Mouse (Mus musculus) ES-Bruce4 (cell line): ENCODE measurements around the gene Fgg.

Experiments
- CTCF ChIP-seq: IDR thresholded peaks from one replicate; pipeline ENCODE4 v1.8.1; 2011; ENCODE audit warnings: low read depth, low read length
- EP300 ChIP-seq: IDR thresholded peaks from 2 replicates; pipeline ENCODE4 v1.6.1; 2011; ENCODE audit warnings: low read depth, low read length; ENCODE audit not compliant: insufficient read depth
- POLR2A ChIP-seq: IDR thresholded peaks from one replicate; pipeline ENCODE4 v1.8.1; 2011; ENCODE audit warnings: low read length; ENCODE audit not compliant: insufficient read depth

DNA sequence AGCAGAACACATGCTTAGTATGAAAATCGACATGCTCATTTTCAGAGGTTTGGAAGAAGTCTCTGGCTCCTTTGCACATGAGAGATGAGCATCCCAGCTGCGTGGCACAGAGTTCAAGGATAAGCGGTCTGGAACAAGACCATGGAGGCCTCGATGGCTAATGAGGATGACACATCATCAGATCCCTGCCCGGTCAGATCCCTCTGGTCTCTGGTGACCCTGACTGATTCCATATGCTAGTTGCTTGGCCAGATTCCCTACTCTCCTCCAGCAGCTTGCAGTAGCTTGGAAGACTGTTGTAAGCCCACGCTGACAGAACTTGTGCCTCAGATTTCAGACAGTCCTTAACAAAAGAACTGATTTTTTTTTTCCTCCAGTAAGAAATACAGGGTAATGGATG, 26.7 kb upstream of the Fgg start:
- no peak for TF ChIP-seq CTCF
- TF ChIP-seq POLR2A = no peak
- TF ChIP-seq EP300 = no peak
